Mouse (Mus musculus) natural killer cell, adult 2 months (primary cell): Measurements from ENCODE around the gene Ankfn1.

ENCODE experiments used
- DNase-seq, 2 experiments: peaks; one replicate each; pipeline ENCODE4 v3.0.0; 2022; ENCODE audit warnings: low spot score in 2 of 2

The Ankfn1 gene

DNA sequence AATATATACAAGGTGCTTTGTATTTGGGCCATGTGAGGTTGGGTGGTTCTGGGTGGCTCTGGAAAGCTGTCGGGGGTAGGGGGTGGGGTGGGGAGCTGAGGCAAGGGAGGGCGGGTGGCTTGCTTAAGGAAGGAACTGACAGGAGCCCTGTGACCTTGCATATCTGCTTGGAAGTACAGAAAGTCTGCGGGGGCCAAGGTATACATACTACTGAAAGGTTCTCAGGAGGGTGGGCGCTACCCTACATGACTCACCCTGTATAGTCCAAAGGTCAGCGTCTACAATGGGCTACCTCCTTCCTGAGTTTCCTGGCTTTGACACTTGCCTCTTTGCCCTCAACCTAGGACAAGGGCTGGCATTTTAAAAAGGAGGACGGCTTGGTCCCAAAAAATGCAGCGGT is 407.1 kb downstream of the Ankfn1 start:
- DNase-seq = no peak

DNA sequence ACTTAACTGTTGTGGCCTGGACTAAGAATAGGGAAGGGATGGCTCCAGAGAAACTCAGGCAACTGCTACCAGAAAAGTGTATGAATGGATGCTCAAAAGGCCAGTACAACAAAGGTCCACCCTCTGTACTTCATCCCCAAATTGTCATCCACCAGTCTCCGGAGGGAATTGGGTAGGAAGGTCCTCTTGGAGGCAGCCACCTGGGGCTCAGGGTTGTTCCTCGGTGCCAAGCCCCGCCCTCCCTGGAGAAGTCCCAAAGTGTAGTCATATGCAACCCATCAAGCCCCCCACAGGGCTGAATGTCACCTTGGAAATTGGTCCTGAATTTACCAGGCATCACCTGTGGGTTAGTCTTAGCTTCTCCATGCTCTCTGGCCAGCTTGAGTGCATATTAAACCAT is 413.5 kb downstream of the Ankfn1 start:
- DNase-seq = no peak

DNA sequence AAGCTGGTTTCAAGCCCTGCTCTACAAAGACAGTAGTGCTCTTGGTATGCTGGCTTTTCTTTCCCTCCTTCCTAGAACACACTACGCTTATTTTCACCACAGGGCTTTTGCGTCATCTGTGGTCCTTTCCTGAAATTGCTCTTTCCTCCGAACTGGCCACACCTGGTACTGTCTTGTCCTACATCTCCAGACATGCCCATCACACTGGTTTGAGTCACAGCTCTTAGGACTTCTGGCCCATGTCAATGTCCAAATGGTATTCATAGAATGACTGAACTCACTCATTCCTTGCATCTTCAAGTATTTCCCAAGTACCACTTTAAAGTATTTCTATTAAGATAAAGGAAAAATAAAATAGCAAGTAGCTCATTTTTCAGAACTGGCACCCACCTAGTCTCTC is 416.6 kb downstream of the Ankfn1 start:
- DNase-seq = no peak

DNA sequence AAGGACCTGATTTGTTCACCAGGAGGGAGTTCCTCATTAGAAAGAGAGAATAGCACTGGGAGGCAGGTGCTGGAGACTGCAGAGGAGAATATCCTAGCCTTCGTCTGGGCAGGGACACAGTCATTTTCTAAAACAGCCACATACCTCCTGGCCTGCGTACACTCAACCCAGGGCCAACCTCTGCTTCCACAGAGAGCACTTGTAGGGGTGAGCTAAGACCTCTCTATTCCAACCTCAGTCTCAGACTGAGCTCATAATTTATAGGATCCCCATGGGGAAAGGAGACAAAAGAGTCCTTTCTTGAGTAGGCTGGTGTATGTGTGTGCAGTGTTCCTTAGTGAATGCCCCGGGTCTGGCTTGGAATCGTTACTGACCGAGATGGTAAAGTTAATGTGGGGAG is 418.9 kb downstream of the Ankfn1 start:
- no peak for DNase-seq

DNA sequence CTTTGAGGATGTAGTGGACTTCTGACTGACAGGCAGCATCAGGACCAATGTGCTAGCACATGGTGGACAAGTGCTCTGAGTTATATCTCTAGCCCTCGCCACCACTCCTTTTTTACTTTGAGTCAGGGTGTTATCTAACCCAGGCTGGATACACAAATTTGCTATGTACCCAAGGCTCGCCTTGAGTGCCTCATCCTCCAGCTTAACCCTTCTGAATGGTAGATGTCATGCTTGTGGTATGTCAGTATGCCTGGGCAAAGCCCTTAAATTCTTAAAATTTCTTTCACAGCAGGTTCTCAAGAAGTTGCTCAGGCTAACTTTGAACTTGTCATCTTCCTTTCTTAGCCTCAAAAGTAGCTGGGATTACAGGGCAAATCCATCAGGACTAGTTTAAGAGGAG is 421.0 kb downstream of the Ankfn1 start:
- DNase-seq = no peak

DNA sequence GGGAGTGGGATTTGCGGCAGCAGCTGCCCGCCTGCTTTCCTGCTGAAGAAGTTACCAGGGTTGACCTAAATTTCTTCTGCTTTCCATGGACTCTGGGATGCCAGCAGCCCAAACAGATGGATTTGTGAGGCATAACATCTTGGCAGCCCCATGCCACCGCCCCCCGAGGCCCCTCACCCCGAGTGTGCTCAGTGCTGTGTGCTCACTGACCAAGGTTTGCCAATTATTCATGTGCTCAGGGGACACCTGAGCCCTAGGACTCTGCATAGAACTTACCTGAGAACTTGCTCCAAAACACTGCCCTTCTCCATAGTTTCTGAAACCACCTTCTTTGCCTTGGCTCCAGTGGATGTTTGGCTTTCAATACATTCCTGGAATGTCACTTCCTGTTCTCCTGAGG is 421.4 kb downstream of the Ankfn1 start:
- DNase-seq = no peak

DNA sequence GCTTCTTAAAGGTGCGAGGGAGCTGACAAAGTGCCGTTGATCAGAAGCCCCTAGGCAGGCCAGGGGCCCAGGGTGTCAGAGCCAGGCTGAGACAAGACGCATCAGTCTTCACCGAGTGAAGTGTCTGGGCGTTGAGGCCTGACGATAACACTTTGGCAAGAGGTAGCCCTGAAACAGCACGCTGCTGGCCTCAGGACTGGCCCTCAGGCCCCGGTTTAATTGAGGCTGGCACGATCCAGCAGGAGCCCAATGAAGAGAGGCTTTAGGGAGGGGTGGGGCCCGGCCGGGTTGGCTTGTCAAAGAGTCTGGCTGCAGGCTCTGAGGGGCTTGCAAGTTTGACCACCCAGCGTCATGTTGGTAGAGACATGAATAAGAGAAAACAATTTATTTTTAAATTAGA is 437.2 kb downstream of the Ankfn1 start:
- DNase-seq = no peak
